Mouse (Mus musculus): ENCODE data around the gene Vmn1r157.
"Not testable (repeated sequence)": the region's sequence is repeated elsewhere in the genome, so short reads cannot be mapped to it uniquely, and the experiment has no call there.

Vmn1r157 gene

GRCm38 (mm10) chr7:22761397-22761796 is at the start of gene Vmn1r157:
Gene Vmn1r157, plus strand, starts transcription at chr7:22761697.
- not testable (repeated sequence) for DNase-seq (ENCODE audit: low spot score in 2 of 2)

GRCm38 (mm10) chr7:22719610-22720009 is 41.9 kb upstream of the Vmn1r157 start, which contains the start of gene Gm4567:
Gene Gm4567, minus strand, starts transcription at chr7:22719710.
- DNase-seq (ENCODE audit: low spot score in 2 of 2), result not testable (repeated sequence)

DNA sequence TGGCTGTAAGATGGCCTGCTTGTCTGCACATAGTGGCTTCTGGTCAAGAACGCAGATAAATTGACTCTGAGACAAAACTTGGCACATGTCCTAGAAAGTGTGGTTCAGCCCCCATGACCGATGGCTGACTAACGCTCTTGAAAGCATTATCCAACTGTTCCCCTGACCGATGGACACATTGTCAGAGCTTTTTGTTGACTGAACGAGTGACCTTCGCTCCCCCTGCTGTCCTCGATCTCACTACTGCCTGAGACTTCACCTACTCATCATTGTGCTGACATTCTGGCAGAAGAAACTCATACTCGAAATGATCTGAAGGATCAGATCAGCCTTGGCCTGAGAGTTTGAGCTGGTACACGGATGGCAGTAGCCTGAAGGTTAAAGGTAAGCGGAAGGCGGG is 14.5 kb downstream of the Vmn1r157 start:
- DNase-seq (ENCODE audit: low spot score in 2 of 2), result not testable (repeated sequence)

GRCm38 (mm10) chr7:22790682-22791081 is 29.2 kb downstream of the Vmn1r157 start, which contains the start of gene Vmn1r158:
Gene Vmn1r158, minus strand, starts transcription at chr7:22790782.
- not testable (repeated sequence) for DNase-seq (ENCODE audit: low spot score in 2 of 2)
